Mouse (Mus musculus) heart, embryonic 12.5 days (tissue): ENCODE measurements at regions not wholly inside any gene's neighbourhood (a gene's known extent, or its start where the extent isn't known, plus 50 kb on each side); places are given as distances from the start of the nearest gene placed in this dataset.

Experiments
- ATAC-seq: fragments of 200-750 bp; cut with Nextera tagmentation; 2 replicates; pipeline ENCODE4 v1.8.0; 2017; ENCODE audit warnings: moderate TSS enrichment, moderate library complexity; ENCODE audit not compliant: insufficient number of reproducible peaks, low FRiP score
- H3K27ac ChIP-seq: fragments of 300-500 bp; sonication (generic); 2 replicates; pipeline ENCODE4 v1.5.1; 2016; ENCODE audit warnings: mild to moderate bottlenecking, moderate library complexity; ENCODE audit not compliant: poor library complexity, severe bottlenecking
- H3K27me3 ChIP-seq: fragments of 300-500 bp; sonication (generic); replicated peaks from 2 replicates; pipeline ENCODE4 v1.6.1; 2016; ENCODE audit warnings: mild to moderate bottlenecking, moderate library complexity
- H3K36me3 ChIP-seq: fragments of 300-500 bp; sonication (generic); 2 replicates; pipeline ENCODE4 v1.6.1; 2016; ENCODE audit warnings: mild to moderate bottlenecking, moderate library complexity
- H3K4me1 ChIP-seq: fragments of 300-500 bp; sonication (generic); replicated peaks from 2 replicates; pipeline ENCODE4 v1.6.1; 2016; ENCODE audit warnings: mild to moderate bottlenecking
- H3K4me2 ChIP-seq: fragments of 300-500 bp; sonication (generic); 2 replicates; pipeline ENCODE4 v1.6.1; 2016; ENCODE audit warnings: mild to moderate bottlenecking, moderate library complexity
- H3K4me3 ChIP-seq: fragments of 300-500 bp; sonication (generic); 2 replicates; pipeline ENCODE4 v1.5.1; 2016; ENCODE audit warnings: mild to moderate bottlenecking
- H3K9ac ChIP-seq: fragments of 300-500 bp; sonication (generic); 2 replicates; pipeline ENCODE4 v1.6.1; 2016; ENCODE audit warnings: mild to moderate bottlenecking, moderate library complexity
- H3K9me3 ChIP-seq: fragments of 300-500 bp; sonication (generic); replicated peaks from 2 replicates; pipeline ENCODE4 v1.6.1; 2016; ENCODE audit warnings: mild to moderate bottlenecking, moderate library complexity
- WGBS: fragments of 180-500 bp; shearing (Covaris S2); methylation state at CpG from one replicate; pipeline ENCODE4 v1.1.7; 2016; 5-methylcytosine and 5-hydroxymethylcytosine counted together

- Histone ChIP-seq H3K9me3 (no peaks in the 10 kb centered on the region), H3K4me2 (no peak overlapping the region), H3K36me3 (no peaks in the 10 kb centered on the region), H3K4me3 (no peak overlapping the region), H3K4me1 (no peaks in the 10 kb centered on the region), H3K27ac (no peak overlapping the region), H3K27me3 (peaks cover 3% of the 10 kb centered on the region; the same call in 1 of the 2 replicates), H3K9ac (no peak overlapping the region)
- ATAC-seq: no peak
- WGBS: 94% methylated on average over 1 of the region's 1 CpGs
Observed at GRCm38 (mm10) chr7:135930091-135930490, 213.9 kb upstream of the Mki67 start.

DNA sequence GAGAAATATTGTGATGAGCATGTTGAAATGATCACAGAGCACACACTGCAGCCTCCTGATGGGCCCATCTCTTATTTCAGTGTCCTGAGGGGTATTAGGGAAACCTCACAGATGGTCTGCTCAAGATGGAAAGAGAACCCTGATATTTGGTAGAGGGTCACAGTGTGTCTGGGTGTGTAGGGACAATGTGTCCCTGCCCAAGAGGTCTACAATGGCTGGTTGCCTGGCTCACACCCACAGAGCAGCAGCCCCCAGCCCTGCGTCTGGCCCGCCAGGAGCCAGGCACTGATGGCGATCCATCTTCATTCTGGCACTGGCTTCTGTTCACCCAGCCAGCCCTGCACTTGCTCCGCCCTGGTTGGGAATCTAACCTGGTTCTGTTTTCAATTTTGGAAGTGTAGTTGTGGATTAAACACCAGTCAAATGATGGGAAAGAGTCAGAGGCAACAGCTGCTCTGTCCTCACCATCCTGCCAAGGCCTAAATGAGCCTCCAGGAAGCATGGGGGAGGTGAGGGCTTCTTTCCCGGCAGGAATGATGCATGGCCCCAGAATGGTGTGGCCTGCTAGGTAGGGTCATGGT, 216.5 kb upstream of the Mki67 start:
- Histone ChIP-seq H3K4me3 (no peak overlapping the region), H3K4me1 (no peaks in the 10 kb centered on the region), H3K27me3 (no peaks in the 10 kb centered on the region), H3K36me3 (no peaks in the 10 kb centered on the region), H3K9me3 (no peaks in the 10 kb centered on the region), H3K4me2 (no peak overlapping the region), H3K9ac (no peak overlapping the region), H3K27ac (no peak overlapping the region)
- ATAC-seq: no peak
- 70% methylated on average over 5 of the region's 5 CpGs for WGBS

DNA sequence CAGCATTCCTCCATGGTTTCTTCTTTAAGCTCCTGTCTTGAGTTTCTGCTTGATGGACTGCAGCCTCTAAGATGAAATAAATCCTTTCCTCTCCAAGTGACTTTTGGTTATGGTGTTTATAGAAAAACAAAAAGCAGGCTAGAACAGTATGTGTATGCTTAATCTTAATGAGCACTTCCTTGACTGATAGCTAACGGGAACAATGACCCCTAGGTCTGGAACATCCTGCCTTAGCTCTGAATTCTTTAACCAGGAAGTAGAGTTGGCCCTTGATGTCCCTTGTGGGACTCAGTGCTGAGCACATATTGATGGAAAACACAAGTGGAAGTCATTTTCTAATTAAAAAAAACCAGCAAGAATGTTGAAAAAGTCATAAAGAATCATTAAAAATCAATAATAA, 219.0 kb upstream of the Mki67 start:
- no peak overlapping the region for H3K9ac ChIP-seq
- ATAC-seq: no peak
- H3K4me1 ChIP-seq: no peaks in the 10 kb centered on the region
- H3K27ac ChIP-seq: no peak overlapping the region
- H3K4me2 ChIP-seq: no peak overlapping the region
- H3K27me3 ChIP-seq: no peaks in the 10 kb centered on the region
- H3K36me3 ChIP-seq: no peaks in the 10 kb centered on the region
- H3K9me3 ChIP-seq: no peaks in the 10 kb centered on the region
- WGBS: 44% methylated on average over 1 of the region's 1 CpGs
- H3K4me3 ChIP-seq: no peak overlapping the region

GRCm38 (mm10) chr7:135937465-135937864, 221.3 kb upstream of the Mki67 start:
- no peak overlapping the region for H3K4me3 ChIP-seq
- ATAC-seq: no peak
- 82% methylated on average over 3 of the region's 3 CpGs for WGBS
- 0 out of 2 replicates have a peak, but pooled peaks cover 7% of the 10 kb centered on the region for H3K27me3 ChIP-seq
- no peak overlapping the region for H3K4me2 ChIP-seq
- H3K9ac ChIP-seq: no peak overlapping the region
- H3K4me1 ChIP-seq: no peaks in the 10 kb centered on the region
- no peaks in the 10 kb centered on the region for H3K9me3 ChIP-seq
- H3K36me3 ChIP-seq: no peaks in the 10 kb centered on the region
- H3K27ac ChIP-seq: no peak overlapping the region

DNA sequence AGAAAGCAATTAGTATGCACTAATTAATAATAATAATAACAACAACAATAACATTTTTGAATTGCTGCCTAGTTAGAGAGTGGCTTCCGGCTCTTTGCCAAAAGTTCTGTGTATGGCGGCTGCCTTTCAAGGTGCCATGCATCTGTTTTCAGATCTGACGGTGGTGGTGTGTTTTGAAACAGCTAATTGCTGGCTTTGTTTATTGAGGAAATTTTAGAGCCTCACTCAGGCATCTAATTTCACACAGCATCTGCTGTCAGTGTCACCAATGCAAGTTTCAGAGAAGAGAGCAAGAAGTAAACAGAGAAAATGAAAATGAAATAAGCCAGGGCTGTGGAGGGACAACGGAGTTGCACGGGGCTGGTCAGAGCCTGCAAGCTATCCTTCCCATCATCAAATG, 223.2 kb upstream of the Mki67 start:
- no peak overlapping the region for H3K4me2 ChIP-seq
- H3K27me3 ChIP-seq: peaks cover 12% of the 10 kb centered on the region; the same call in 1 of the 2 replicates
- H3K27ac ChIP-seq: no peak overlapping the region
- no peak overlapping the region for H3K9ac ChIP-seq
- WGBS: 80% methylated on average over 5 of the region's 5 CpGs
- no peaks in the 10 kb centered on the region for H3K4me1 ChIP-seq
- no peaks in the 10 kb centered on the region for H3K9me3 ChIP-seq
- no peaks in the 10 kb centered on the region for H3K36me3 ChIP-seq
- no peak overlapping the region for H3K4me3 ChIP-seq
- ATAC-seq: no peak

- no peak overlapping the region for H3K4me2 ChIP-seq
- H3K4me1 ChIP-seq: no peaks in the 10 kb centered on the region
- H3K27me3 ChIP-seq: peaks cover 12% of the 10 kb centered on the region; the same call in 1 of the 2 replicates
- H3K36me3 ChIP-seq: no peaks in the 10 kb centered on the region
- no peaks in the 10 kb centered on the region for H3K9me3 ChIP-seq
- H3K27ac ChIP-seq: no peak overlapping the region
- H3K9ac ChIP-seq: no peak overlapping the region
- ATAC-seq: no peak
- H3K4me3 ChIP-seq: no peak overlapping the region
- 71% methylated on average over 2 of the region's 2 CpGs for WGBS
Observed at GRCm38 (mm10) chr7:135942826-135943225, 226.7 kb upstream of the Mki67 start.

DNA sequence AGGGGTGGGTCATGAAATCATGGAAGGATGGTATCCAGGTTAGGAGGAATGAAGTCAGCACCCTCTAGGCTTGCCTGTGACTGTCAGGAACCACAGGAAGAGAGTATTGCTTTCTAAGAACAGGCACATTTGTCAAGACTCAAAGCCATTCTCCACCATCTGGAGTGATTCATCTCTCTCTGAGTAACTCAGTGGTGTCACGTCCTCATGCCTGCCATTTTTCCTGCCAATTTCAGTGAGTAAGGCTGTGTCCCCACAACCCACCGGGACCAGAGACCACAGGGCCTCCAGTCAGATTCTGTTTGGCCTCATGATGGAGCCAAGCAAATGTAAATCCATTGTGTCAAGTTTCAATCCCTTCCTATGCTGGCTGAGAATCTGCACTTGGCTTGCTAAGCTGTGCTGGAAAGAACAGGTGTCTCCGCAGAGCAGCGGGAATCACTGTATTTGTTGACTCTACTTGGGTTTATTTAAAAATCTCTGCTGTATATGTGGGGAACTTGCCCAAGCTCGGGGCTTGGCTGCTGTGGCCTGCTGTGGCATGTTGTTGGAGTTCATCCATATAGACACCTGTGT, 230.0 kb upstream of the Mki67 start:
- Histone ChIP-seq H3K36me3 (no peaks in the 10 kb centered on the region), H3K9ac (no peak overlapping the region), H3K4me2 (no peak overlapping the region), H3K9me3 (no peaks in the 10 kb centered on the region), H3K27me3 (peaks cover 12% of the 10 kb centered on the region; the same call in 1 of the 2 replicates), H3K4me3 (no peak overlapping the region), H3K27ac (no peak overlapping the region), H3K4me1 (no peaks in the 10 kb centered on the region)
- no peak for ATAC-seq
- 82% methylated on average over 5 of the region's 5 CpGs for WGBS

GRCm38 (mm10) chr7:135961026-135961425, 244.9 kb upstream of the Mki67 start:
- WGBS: 83% methylated on average over 8 of the region's 8 CpGs
- H3K9ac ChIP-seq: no peak overlapping the region
- no peak for ATAC-seq

DNA sequence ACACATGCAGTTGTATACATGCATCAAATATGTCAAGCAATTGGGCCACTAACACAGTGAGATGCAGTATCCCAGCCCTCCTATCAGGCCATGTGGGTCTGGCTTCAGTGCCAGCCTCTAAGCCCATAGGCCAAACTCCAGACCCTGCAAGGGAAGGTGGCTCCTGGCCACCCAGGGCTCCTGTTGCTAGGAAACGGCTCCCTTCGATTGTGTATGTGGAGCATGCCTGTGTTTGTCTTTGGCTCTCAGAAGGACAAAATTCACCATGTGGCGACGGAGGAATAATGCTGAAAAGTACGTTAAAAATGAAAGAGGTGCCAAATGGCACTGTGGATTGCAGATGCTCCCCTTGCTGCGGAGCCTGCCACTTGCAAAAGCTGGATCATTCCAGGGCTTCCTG, 249.4 kb upstream of the Mki67 start:
- no peak for ATAC-seq
- Histone ChIP-seq H3K9ac (no peak overlapping the region), H3K9me3 (no peaks in the 10 kb centered on the region), H3K4me3 (no peak overlapping the region), H3K36me3 (no peaks in the 10 kb centered on the region), H3K4me1 (no peaks in the 10 kb centered on the region), H3K4me2 (no peak overlapping the region), H3K27me3 (0 out of 2 replicates have a peak, but pooled peaks cover 5% of the 10 kb centered on the region), H3K27ac (no peak overlapping the region)
- 71% methylated on average over 6 of the region's 6 CpGs for WGBS

More at GRCm38 (mm10) chr7:135961026-135961425, 244.9 kb upstream of the Mki67 start:
- H3K27ac ChIP-seq: no peak overlapping the region
- H3K9me3 ChIP-seq: no peaks in the 10 kb centered on the region
- no peaks in the 10 kb centered on the region for H3K4me1 ChIP-seq
- H3K36me3 ChIP-seq: no peaks in the 10 kb centered on the region
- H3K27me3 ChIP-seq: no peaks in the 10 kb centered on the region
- no peak overlapping the region for H3K4me3 ChIP-seq
- no peak overlapping the region for H3K4me2 ChIP-seq

DNA sequence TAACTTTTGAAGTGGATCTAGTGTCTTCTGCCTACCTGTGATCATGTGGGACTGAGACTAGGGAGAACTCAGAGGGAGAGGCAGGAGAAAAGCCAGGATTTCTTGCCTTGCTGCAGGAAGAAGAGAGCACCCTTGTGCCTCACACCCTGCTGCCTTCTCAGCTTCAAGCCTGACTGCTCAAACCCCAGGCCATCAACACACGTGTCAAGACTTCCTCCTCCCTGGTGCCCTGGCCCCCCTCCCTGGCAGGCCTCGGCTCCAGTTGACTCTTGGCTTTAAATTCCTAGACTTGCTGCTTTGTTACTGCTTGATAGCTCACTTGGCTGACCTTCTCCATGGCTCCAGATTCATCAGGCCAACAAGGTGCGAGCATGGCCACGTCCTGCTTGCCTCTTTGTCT, 250.1 kb upstream of the Mki67 start:
- WGBS: 45% methylated on average over 4 of the region's 4 CpGs
- Histone ChIP-seq H3K36me3 (no peaks in the 10 kb centered on the region), H3K4me2 (no peak overlapping the region), H3K9me3 (no peaks in the 10 kb centered on the region), H3K27ac (no peak overlapping the region), H3K9ac (no peak overlapping the region), H3K4me1 (no peaks in the 10 kb centered on the region), H3K4me3 (no peak overlapping the region), H3K27me3 (peaks cover 5% of the 10 kb centered on the region; the same call in 1 of the 2 replicates)
- no peak for ATAC-seq

DNA sequence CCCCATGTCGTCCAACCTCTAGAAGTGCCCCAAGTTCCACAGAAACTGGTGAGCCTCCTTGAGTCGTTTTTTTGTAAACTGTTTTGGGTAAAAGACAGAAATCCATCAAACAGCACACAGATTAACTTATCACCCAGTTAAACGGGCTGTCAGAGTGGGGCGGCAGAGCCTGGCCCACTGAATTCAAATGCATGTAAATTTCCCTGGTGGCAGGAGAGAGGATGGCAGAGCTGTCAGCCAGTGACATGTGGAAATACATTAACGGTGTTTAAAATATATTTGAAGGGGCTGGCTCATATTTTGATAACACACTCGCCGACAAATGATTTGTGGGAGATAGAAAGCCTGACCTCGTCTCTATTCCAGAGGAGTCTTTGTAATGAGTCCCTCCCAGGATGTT, 252.5 kb upstream of the Mki67 start:
- Histone ChIP-seq H3K4me1 (no peaks in the 10 kb centered on the region), H3K9ac (no peak overlapping the region), H3K4me2 (no peak overlapping the region), H3K4me3 (no peak overlapping the region), H3K36me3 (no peaks in the 10 kb centered on the region), H3K9me3 (no peaks in the 10 kb centered on the region), H3K27ac (no peak overlapping the region), H3K27me3 (peaks cover 5% of the 10 kb centered on the region; the same call in 1 of the 2 replicates)
- WGBS: 52% methylated on average over 8 of the region's 8 CpGs
- ATAC-seq: no peak

DNA sequence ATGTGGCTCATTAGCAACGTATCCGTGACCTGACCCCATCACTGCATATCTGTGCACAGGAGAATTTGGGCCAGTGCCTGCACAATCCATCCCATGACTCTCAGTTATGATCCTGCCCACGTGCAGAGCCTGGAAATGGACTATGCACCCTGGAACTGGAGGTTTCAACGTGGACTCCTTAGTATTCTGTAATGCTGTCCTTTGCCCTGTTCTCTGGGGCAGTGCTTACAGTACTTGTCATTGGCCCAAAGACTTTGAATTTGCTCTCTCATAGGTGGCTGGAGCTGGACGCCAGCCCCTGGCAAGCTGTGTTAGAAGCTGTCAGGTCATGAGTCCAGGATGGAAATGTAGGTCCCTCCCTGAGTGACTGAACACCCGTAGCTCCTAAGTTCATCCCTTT, 269.9 kb upstream of the Mki67 start:
- 73% methylated on average over 6 of the region's 6 CpGs for WGBS
- H3K4me2 ChIP-seq: no peak overlapping the region
- no peak overlapping the region for H3K4me3 ChIP-seq
- peaks cover 49% of the 10 kb centered on the region for H3K27me3 ChIP-seq
- H3K4me1 ChIP-seq: no peaks in the 10 kb centered on the region
- H3K27ac ChIP-seq: no peak overlapping the region
- no peaks in the 10 kb centered on the region for H3K36me3 ChIP-seq
- no peak overlapping the region for H3K9ac ChIP-seq
- H3K9me3 ChIP-seq: no peaks in the 10 kb centered on the region
- no peak for ATAC-seq
